Mouse (Mus musculus) forebrain, embryonic 10.5 days (tissue): ENCODE data around the gene Atxn10. TPM values are rescaled to one million over a fixed set of nuclear protein-coding genes. Genes with fewer than 3 reads are reported as not detected.

Experiments used
- DNase-seq: peaks from one replicate; pipeline ENCODE4 v3.0.0-alpha.2; 2017; ENCODE audit warnings: low spot score; ENCODE audit errors: extremely low spot score
- H3K27ac ChIP-seq: fragments of 300-500 bp; sonication (generic); 2 replicates; pipeline ENCODE4 v1.5.1; 2016; ENCODE audit warnings: mild to moderate bottlenecking
- H3K27me3 ChIP-seq: fragments of 300-500 bp; sonication (generic); 2 replicates; pipeline ENCODE4 v1.6.1; 2016; ENCODE audit warnings: mild to moderate bottlenecking; ENCODE audit not compliant: poor library complexity, severe bottlenecking
- H3K36me3 ChIP-seq: fragments of 300-500 bp; sonication (generic); replicated peaks from 2 replicates; pipeline ENCODE4 v1.6.1; 2016; ENCODE audit warnings: mild to moderate bottlenecking, moderate library complexity
- H3K4me1 ChIP-seq: fragments of 300-500 bp; sonication (generic); 2 replicates; pipeline ENCODE4 v1.6.1; 2016
- H3K4me3 ChIP-seq: fragments of 300-500 bp; sonication (generic); 2 replicates; pipeline ENCODE4 v1.5.1; 2016; ENCODE audit warnings: mild to moderate bottlenecking, moderate library complexity
- H3K9me3 ChIP-seq: fragments of 300-500 bp; sonication (generic); 2 replicates; pipeline ENCODE4 v1.6.1; 2016; ENCODE audit warnings: mild to moderate bottlenecking, moderate library complexity
- WGBS: fragments of 180-500 bp; shearing (Covaris S2); methylation state at CpG from one replicate; pipeline ENCODE4 v1.1.7; 2016; 5-methylcytosine and 5-hydroxymethylcytosine counted together
- polyA plus RNA-seq: library from polyadenylated mRNA; unstranded; fragments of >200 nt; fragmentation: Nextera tagmentation; extraction: Ambion mirVana; gene quantifications from 2 replicates; pipeline ENCODE4 v1.2.1, GENCODE M21; 2016

The Atxn10 gene
- polyA plus RNA-seq, 1 experiment from 2014 or later = 358 TPM

- H3K36me3 ChIP-seq = peaks cover 48% of the 10 kb centered on the region
- no peaks in the 10 kb centered on the region for H3K9me3 ChIP-seq
- no peak overlapping the region for H3K27ac ChIP-seq
- 90% methylated on average over 2 of the region's 2 CpGs for WGBS
- H3K4me3 ChIP-seq = no peak overlapping the region
- H3K27me3 ChIP-seq = no peaks in the 10 kb centered on the region
- H3K4me1 ChIP-seq = peaks cover 16% of the 10 kb centered on the region
- no peak for DNase-seq
These were observed 6.2 kb downstream of the Atxn10 start for GRCm38 (mm10) chr15:85342246-85342645.

GRCm38 (mm10) chr15:85344673-85345072 lies 8.6 kb downstream of the Atxn10 start:
- Histone ChIP-seq H3K4me3 (no peak overlapping the region), H3K4me1 (no peaks in the 10 kb centered on the region), H3K9me3 (no peaks in the 10 kb centered on the region), H3K36me3 (peaks cover 46% of the 10 kb centered on the region), H3K27me3 (no peaks in the 10 kb centered on the region), H3K27ac (no peak overlapping the region)
- no peak for DNase-seq
- 75% methylated on average over 2 of the region's 2 CpGs for WGBS

DNA sequence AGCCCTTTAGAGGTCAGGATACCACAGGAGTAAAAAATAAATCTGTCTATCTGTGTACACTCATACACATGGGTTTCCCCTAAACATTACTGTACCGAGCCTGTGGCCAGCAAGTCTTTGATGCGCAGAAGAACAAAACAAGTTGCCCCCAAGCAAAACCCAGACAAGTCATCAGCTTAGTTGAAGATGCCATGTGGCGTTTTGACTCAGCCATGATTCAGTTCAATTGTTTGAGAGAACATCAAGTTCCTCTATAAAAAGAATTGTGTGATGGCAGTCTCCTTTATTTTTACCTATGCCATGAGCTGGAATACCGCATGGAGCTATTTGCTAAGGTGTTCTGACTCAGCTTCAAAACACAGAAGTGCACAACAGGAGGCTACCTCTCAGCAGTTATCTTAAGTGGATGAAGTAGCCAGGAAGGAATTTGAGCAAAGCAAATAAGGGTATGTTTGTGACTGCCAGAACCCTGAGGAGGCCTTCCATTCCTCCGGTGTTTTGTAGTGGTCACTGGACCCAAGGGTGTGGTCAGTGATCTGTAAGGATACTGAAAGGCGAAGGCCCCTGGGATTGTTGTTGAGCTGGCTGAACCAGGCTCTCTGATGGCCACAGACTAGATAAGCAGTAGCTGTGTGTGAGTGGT lies 11.1 kb downstream of the Atxn10 start:
- Histone ChIP-seq H3K27ac (no peak overlapping the region), H3K36me3 (peaks cover 34% of the 10 kb centered on the region), H3K9me3 (no peaks in the 10 kb centered on the region), H3K4me3 (no peak overlapping the region), H3K4me1 (peaks cover 5% of the 10 kb centered on the region; the same call in 1 of the 2 replicates), H3K27me3 (no peaks in the 10 kb centered on the region)
- no peak for DNase-seq
- 90% methylated on average over 6 of the region's 6 CpGs for WGBS

GRCm38 (mm10) chr15:85350144-85350543 lies 14.1 kb downstream of the Atxn10 start:
- Histone ChIP-seq H3K9me3 (no peaks in the 10 kb centered on the region), H3K4me1 (peaks cover 8% of the 10 kb centered on the region; the same call in 1 of the 2 replicates), H3K27ac (no peak overlapping the region), H3K4me3 (no peak overlapping the region), H3K36me3 (peaks cover 27% of the 10 kb centered on the region), H3K27me3 (no peaks in the 10 kb centered on the region)
- 89% methylated on average over 2 of the region's 2 CpGs for WGBS
- DNase-seq = no peak

- H3K27ac ChIP-seq = no peak overlapping the region
- 93% methylated on average over 9 of the region's 9 CpGs for WGBS
- no peak for DNase-seq
- no peaks in the 10 kb centered on the region for H3K9me3 ChIP-seq
- peaks cover 12% of the 10 kb centered on the region for H3K36me3 ChIP-seq
- no peaks in the 10 kb centered on the region for H3K27me3 ChIP-seq
- peaks cover 8% of the 10 kb centered on the region; the same call in 1 of the 2 replicates for H3K4me1 ChIP-seq
- no peak overlapping the region for H3K4me3 ChIP-seq
These were observed 18.0 kb downstream of the Atxn10 start for GRCm38 (mm10) chr15:85354060-85354459.

GRCm38 (mm10) chr15:85356112-85356511 lies 20.1 kb downstream of the Atxn10 start:
- whole genome bisulfite sequencing = 90% methylated on average over 6 of the region's 6 CpGs
- DNase-seq = no peak
- Histone ChIP-seq H3K4me3 (no peak overlapping the region), H3K27ac (no peak overlapping the region), H3K4me1 (peaks cover 8% of the 10 kb centered on the region; the same call in 1 of the 2 replicates), H3K27me3 (no peaks in the 10 kb centered on the region), H3K36me3 (peaks cover 32% of the 10 kb centered on the region), H3K9me3 (no peaks in the 10 kb centered on the region)

- WGBS = 94% methylated on average over 4 of the region's 4 CpGs
- no peak for DNase-seq
- H3K27me3 ChIP-seq = no peaks in the 10 kb centered on the region
- no peaks in the 10 kb centered on the region for H3K4me1 ChIP-seq
- peaks cover 37% of the 10 kb centered on the region for H3K36me3 ChIP-seq
- peaks cover 5% of the 10 kb centered on the region for H3K9me3 ChIP-seq
- H3K27ac ChIP-seq = no peak overlapping the region
- H3K4me3 ChIP-seq = no peak overlapping the region
These were observed 21.6 kb downstream of the Atxn10 start for GRCm38 (mm10) chr15:85357465-85358225.

GRCm38 (mm10) chr15:85359483-85359882 lies 23.4 kb downstream of the Atxn10 start:
- DNase-seq = no peak
- H3K27ac ChIP-seq = no peak overlapping the region
- H3K4me3 ChIP-seq = no peak overlapping the region
- H3K4me1 ChIP-seq = no peaks in the 10 kb centered on the region
- peaks cover 6% of the 10 kb centered on the region for H3K9me3 ChIP-seq
- no peaks in the 10 kb centered on the region for H3K27me3 ChIP-seq
- H3K36me3 ChIP-seq = peaks cover 55% of the 10 kb centered on the region
- WGBS = 93% methylated on average over 2 of the region's 2 CpGs

DNA sequence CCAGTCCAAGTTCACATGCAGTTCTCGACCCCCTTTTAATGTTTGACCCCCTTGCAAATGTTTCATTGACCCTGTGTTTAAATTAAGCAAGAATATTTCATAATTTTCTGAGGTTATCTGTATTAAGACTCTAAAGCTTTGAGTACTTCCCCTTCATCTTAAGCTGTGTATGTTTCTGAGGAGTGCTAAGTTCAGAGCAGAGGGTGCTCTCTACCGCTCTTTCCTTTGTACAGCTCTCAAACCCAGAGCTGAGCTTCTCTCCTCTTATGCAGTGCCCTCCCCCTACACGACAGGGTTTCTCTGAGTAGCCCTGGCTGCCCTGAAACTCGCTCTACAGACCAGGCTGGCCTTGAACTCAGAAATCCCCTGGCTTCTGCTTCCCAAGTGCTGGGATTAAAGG lies 23.9 kb downstream of the Atxn10 start:
- no peak overlapping the region for H3K27ac ChIP-seq
- H3K9me3 ChIP-seq = peaks cover 6% of the 10 kb centered on the region
- no peaks in the 10 kb centered on the region for H3K4me1 ChIP-seq
- 88% methylated on average over 4 of the region's 4 CpGs for WGBS
- peaks cover 59% of the 10 kb centered on the region for H3K36me3 ChIP-seq
- no peak for DNase-seq
- no peak overlapping the region for H3K4me3 ChIP-seq
- no peaks in the 10 kb centered on the region for H3K27me3 ChIP-seq

DNA sequence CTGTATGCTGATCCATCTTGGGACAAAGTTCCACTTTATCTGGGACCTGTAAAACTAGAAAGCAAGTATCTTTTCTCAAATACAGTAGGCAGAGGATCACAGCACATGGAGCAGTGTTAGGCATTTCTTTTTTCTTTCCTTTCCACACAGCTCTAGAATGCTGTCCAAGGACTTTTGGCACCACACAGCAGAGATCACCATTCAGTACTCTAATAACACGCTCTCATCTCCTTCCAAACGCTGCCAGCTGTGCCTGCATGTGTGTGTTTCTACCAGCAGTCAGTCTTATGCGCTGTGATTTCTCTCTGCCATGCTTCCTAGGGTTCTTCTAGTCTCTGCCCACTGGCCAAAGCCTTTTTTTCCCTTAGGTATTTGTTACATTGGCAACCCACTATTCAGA lies 28.3 kb downstream of the Atxn10 start:
- WGBS = 89% methylated on average over 3 of the region's 3 CpGs
- Histone ChIP-seq H3K4me3 (no peak overlapping the region), H3K36me3 (peaks cover 93% of the 10 kb centered on the region), H3K9me3 (peaks cover 6% of the 10 kb centered on the region), H3K4me1 (no peaks in the 10 kb centered on the region), H3K27ac (no peak overlapping the region), H3K27me3 (no peaks in the 10 kb centered on the region)
- DNase-seq = no peak

DNA sequence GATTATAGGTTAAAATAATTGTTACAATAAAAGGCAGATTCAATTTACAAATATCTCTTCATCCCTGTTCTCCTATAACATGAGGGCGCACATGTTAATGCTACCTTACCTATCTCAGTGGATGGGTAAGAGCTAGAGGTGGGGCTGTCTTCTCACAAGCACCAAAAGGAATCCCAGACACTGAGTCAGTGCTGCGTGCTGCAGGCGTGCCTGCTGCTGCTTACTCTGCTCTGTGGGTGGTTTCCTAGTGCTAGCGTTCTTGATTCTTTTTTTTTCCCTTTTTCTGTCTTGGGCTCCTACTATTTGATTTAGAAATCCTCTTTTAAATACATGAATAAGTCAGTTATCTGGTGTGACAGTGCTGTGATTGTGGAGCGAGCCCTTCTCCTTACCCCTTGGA lies 30.9 kb downstream of the Atxn10 start:
- 85% methylated on average over 5 of the region's 5 CpGs for WGBS
- Histone ChIP-seq H3K4me1 (no peaks in the 10 kb centered on the region), H3K27me3 (no peaks in the 10 kb centered on the region), H3K27ac (no peak overlapping the region), H3K36me3 (peaks cover 71% of the 10 kb centered on the region), H3K4me3 (no peak overlapping the region), H3K9me3 (peaks cover 6% of the 10 kb centered on the region)
- DNase-seq = no peak

DNA sequence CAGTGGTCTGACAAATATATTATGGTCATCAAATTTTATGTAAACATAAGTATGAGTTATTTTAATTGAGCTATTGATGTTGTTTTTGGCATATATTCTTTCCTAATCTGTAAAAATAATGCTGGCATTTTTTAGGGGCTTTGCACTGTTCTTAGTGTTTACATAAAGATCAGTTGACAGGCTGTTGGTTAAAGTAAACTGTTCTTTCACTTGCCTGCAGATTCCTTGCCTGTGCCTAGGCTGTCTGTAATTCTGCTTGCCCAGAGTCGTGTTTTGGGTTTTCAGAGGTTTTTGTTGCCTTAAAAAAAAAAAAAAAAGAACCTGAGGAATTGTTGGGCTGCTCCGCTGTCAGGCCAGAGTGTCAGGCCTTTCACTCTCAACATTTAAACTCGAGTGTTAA lies 33.7 kb downstream of the Atxn10 start:
- Histone ChIP-seq H3K27ac (no peak overlapping the region), H3K36me3 (peaks cover 58% of the 10 kb centered on the region), H3K9me3 (no peaks in the 10 kb centered on the region), H3K4me1 (no peaks in the 10 kb centered on the region), H3K27me3 (no peaks in the 10 kb centered on the region), H3K4me3 (no peak overlapping the region)
- 79% methylated on average over 3 of the region's 3 CpGs for WGBS
- no peak for DNase-seq

GRCm38 (mm10) chr15:85373125-85373524 lies 37.1 kb downstream of the Atxn10 start:
- no peaks in the 10 kb centered on the region for H3K9me3 ChIP-seq
- H3K27me3 ChIP-seq = no peaks in the 10 kb centered on the region
- no peak for DNase-seq
- H3K36me3 ChIP-seq = peaks cover 61% of the 10 kb centered on the region
- H3K4me1 ChIP-seq = no peaks in the 10 kb centered on the region
- no peak overlapping the region for H3K4me3 ChIP-seq
- H3K27ac ChIP-seq = no peak overlapping the region
